Mouse (Mus musculus) forebrain, embryonic 12.5 days (tissue): ENCODE measurements around the gene Scyl3. TPM values are rescaled to one million over a fixed set of nuclear protein-coding genes. Genes with fewer than 3 reads are reported as not detected.

ENCODE experiments used
- ATAC-seq: fragments of 200-750 bp; cut with Nextera tagmentation; 2 replicates; pipeline ENCODE4 v1.8.0; 2017; ENCODE audit warnings: moderate TSS enrichment; ENCODE audit not compliant: low FRiP score
- H3K27ac ChIP-seq: fragments of 300-500 bp; sonication (generic); 2 replicates; pipeline ENCODE4 v1.5.1; 2016; ENCODE audit warnings: mild to moderate bottlenecking
- H3K27me3 ChIP-seq: fragments of 300-500 bp; sonication (generic); 2 replicates; pipeline ENCODE4 v1.6.1; 2016; ENCODE audit warnings: mild to moderate bottlenecking
- H3K36me3 ChIP-seq: fragments of 300-500 bp; sonication (generic); replicated peaks from 2 replicates; pipeline ENCODE4 v1.6.1; 2016; ENCODE audit warnings: mild to moderate bottlenecking
- H3K4me1 ChIP-seq: fragments of 300-500 bp; sonication (generic); 2 replicates; pipeline ENCODE4 v1.6.1; 2016
- H3K4me2 ChIP-seq: fragments of 300-500 bp; sonication (generic); 2 replicates; pipeline ENCODE4 v1.6.1; 2016; ENCODE audit warnings: mild to moderate bottlenecking, moderate library complexity
- H3K4me3 ChIP-seq: fragments of 300-500 bp; sonication (generic); replicated peaks from 2 replicates; pipeline ENCODE4 v1.5.1; 2016; ENCODE audit warnings: mild to moderate bottlenecking
- H3K9ac ChIP-seq: fragments of 300-500 bp; sonication (generic); 2 replicates; pipeline ENCODE4 v1.6.1; 2016; ENCODE audit warnings: mild to moderate bottlenecking
- H3K9me3 ChIP-seq: fragments of 300-500 bp; sonication (generic); 2 replicates; pipeline ENCODE4 v1.6.1; 2016
- WGBS: fragments of 180-500 bp; shearing (Covaris S2); methylation state at CpG from one replicate; pipeline ENCODE4 v1.1.7; 2016; 5-methylcytosine and 5-hydroxymethylcytosine counted together
- polyA plus RNA-seq: library from polyadenylated mRNA; unstranded; fragments of >200 nt; fragmentation: Nextera tagmentation; extraction: Ambion mirVana; gene quantifications from 2 replicates; pipeline ENCODE4 v1.2.1, GENCODE M21; 2016

The Scyl3 gene
- polyA plus RNA-seq, 1 experiment from 2014 or later, result 22.0 TPM

- ATAC-seq, result no peak
- Histone ChIP-seq H3K27ac (no peak overlapping the region), H3K9ac (no peak overlapping the region), H3K4me1 (0 out of 2 replicates have a peak, but pooled peaks cover 2% of the 10 kb centered on the region), H3K4me2 (no peak overlapping the region), H3K4me3 (no peak overlapping the region), H3K27me3 (no peaks in the 10 kb centered on the region), H3K36me3 (peaks cover 5% of the 10 kb centered on the region), H3K9me3 (no peaks in the 10 kb centered on the region)
- WGBS, result 91% methylated on average over 11 of the region's 11 CpGs
Observed at GRCm38 (mm10) chr1:163911981-163912380, 16.9 kb upstream of the Scyl3 start.

GRCm38 (mm10) chr1:163917349-163918160 is 11.3 kb upstream of the Scyl3 start:
- no peak for ATAC-seq
- H3K9me3 ChIP-seq, result no peaks in the 10 kb centered on the region

GRCm38 (mm10) chr1:163924093-163924492 is 4.8 kb upstream of the Scyl3 start:
- H3K9me3 ChIP-seq, result no peaks in the 10 kb centered on the region
- H3K4me3 ChIP-seq, result no peak overlapping the region
- no peak for ATAC-seq
- H3K4me1 ChIP-seq, result peaks cover 5% of the 10 kb centered on the region
- H3K27me3 ChIP-seq, result no peaks in the 10 kb centered on the region
- WGBS, result 93% methylated on average over 8 of the region's 8 CpGs
- H3K4me2 ChIP-seq, result no peak overlapping the region
- no peak overlapping the region for H3K27ac ChIP-seq
- H3K36me3 ChIP-seq, result no peaks in the 10 kb centered on the region
- no peak overlapping the region for H3K9ac ChIP-seq

More at GRCm38 (mm10) chr1:163917349-163918160, 11.3 kb upstream of the Scyl3 start:
- peaks cover 16% of the 10 kb centered on the region for H3K36me3 ChIP-seq
- no peak overlapping the region for H3K27ac ChIP-seq
- no peaks in the 10 kb centered on the region for H3K4me1 ChIP-seq
- no peak overlapping the region for H3K4me3 ChIP-seq
- H3K4me2 ChIP-seq, result no peak overlapping the region
- no peaks in the 10 kb centered on the region for H3K27me3 ChIP-seq
- WGBS, result 97% methylated on average over 5 of the region's 5 CpGs
- no peak overlapping the region for H3K9ac ChIP-seq

- no peaks in the 10 kb centered on the region for H3K9me3 ChIP-seq
- H3K9ac ChIP-seq, result peak overlapping the region; percentile 95
- H3K27ac ChIP-seq, result peak overlapping the region; percentile 86
- peak; percentile 96 for ATAC-seq
- no peaks in the 10 kb centered on the region for H3K27me3 ChIP-seq
- H3K36me3 ChIP-seq, result peaks cover 7% of the 10 kb centered on the region
- under 1% methylated on average over 68 of the region's 77 CpGs for WGBS
- H3K4me2 ChIP-seq, result peak overlapping the region; percentile 84
- H3K4me1 ChIP-seq, result peaks cover 18% of the 10 kb centered on the region
- H3K4me3 ChIP-seq, result peak overlapping the region; percentile 95
Observed at GRCm38 (mm10) chr1:163929636-163930457, 947 bp downstream of the Scyl3 start.

GRCm38 (mm10) chr1:163930458-163930794 is 1.5 kb downstream of the Scyl3 start:
- whole genome bisulfite sequencing, result 9% methylated on average over 12 of the region's 12 CpGs
- peaks cover 13% of the 10 kb centered on the region for H3K36me3 ChIP-seq
- no peak overlapping the region for H3K27ac ChIP-seq

GRCm38 (mm10) chr1:163931801-163932200 is 2.9 kb downstream of the Scyl3 start:
- Histone ChIP-seq H3K27me3 (no peaks in the 10 kb centered on the region), H3K36me3 (peaks cover 26% of the 10 kb centered on the region), H3K27ac (no peak overlapping the region), H3K9me3 (no peaks in the 10 kb centered on the region), H3K4me1 (peaks cover 18% of the 10 kb centered on the region), H3K4me2 (no peak overlapping the region), H3K4me3 (no peak overlapping the region), H3K9ac (no peak overlapping the region)
- 89% methylated on average over 8 of the region's 8 CpGs for WGBS
- ATAC-seq, result no peak

More at GRCm38 (mm10) chr1:163930458-163930794, 1.5 kb downstream of the Scyl3 start:
- Histone ChIP-seq H3K4me3 (peak overlapping the region; percentile 95), H3K4me2 (peak overlapping the region; percentile 84), H3K4me1 (peaks cover 18% of the 10 kb centered on the region), H3K9ac (peak overlapping the region; percentile 95), H3K9me3 (no peaks in the 10 kb centered on the region), H3K27me3 (no peaks in the 10 kb centered on the region)
- no peak for ATAC-seq

- Histone ChIP-seq H3K4me1 (peaks cover 11% of the 10 kb centered on the region), H3K36me3 (peaks cover 50% of the 10 kb centered on the region)
Observed at GRCm38 (mm10) chr1:163934591-163934990, 5.7 kb downstream of the Scyl3 start.

GRCm38 (mm10) chr1:163942056-163942455 is 13.2 kb downstream of the Scyl3 start:
- no peak overlapping the region for H3K4me2 ChIP-seq
- WGBS, result 73% methylated on average over 6 of the region's 6 CpGs
- H3K27ac ChIP-seq, result no peak overlapping the region
- H3K9me3 ChIP-seq, result no peaks in the 10 kb centered on the region
- H3K4me1 ChIP-seq, result no peaks in the 10 kb centered on the region
- H3K36me3 ChIP-seq, result peaks cover 81% of the 10 kb centered on the region
- no peaks in the 10 kb centered on the region for H3K27me3 ChIP-seq
- no peak overlapping the region for H3K9ac ChIP-seq
- ATAC-seq, result no peak
- no peak overlapping the region for H3K4me3 ChIP-seq

More at GRCm38 (mm10) chr1:163934591-163934990, 5.7 kb downstream of the Scyl3 start:
- 90% methylated on average over 2 of the region's 2 CpGs for WGBS
- Histone ChIP-seq H3K9me3 (no peaks in the 10 kb centered on the region), H3K27ac (no peak overlapping the region), H3K9ac (no peak overlapping the region), H3K27me3 (no peaks in the 10 kb centered on the region), H3K4me3 (no peak overlapping the region), H3K4me2 (no peak overlapping the region)
- ATAC-seq, result no peak

GRCm38 (mm10) chr1:163953396-163953795 is 24.5 kb downstream of the Scyl3 start:
- no peak overlapping the region for H3K4me2 ChIP-seq
- H3K27me3 ChIP-seq, result no peaks in the 10 kb centered on the region
- no peaks in the 10 kb centered on the region for H3K4me1 ChIP-seq
- no peak for ATAC-seq
- WGBS, result 86% methylated on average over 2 of the region's 2 CpGs
- no peak overlapping the region for H3K27ac ChIP-seq
- H3K36me3 ChIP-seq, result peaks cover 83% of the 10 kb centered on the region
- H3K4me3 ChIP-seq, result no peak overlapping the region
- no peaks in the 10 kb centered on the region for H3K9me3 ChIP-seq
- H3K9ac ChIP-seq, result no peak overlapping the region

- H3K9me3 ChIP-seq, result no peaks in the 10 kb centered on the region
- H3K9ac ChIP-seq, result no peak overlapping the region
- ATAC-seq, result no peak
- H3K27me3 ChIP-seq, result no peaks in the 10 kb centered on the region
- no peak overlapping the region for H3K27ac ChIP-seq
- H3K36me3 ChIP-seq, result peaks cover 61% of the 10 kb centered on the region
- H3K4me1 ChIP-seq, result no peaks in the 10 kb centered on the region
- WGBS, result 90% methylated on average over 3 of the region's 3 CpGs
- H3K4me2 ChIP-seq, result no peak overlapping the region
- no peak overlapping the region for H3K4me3 ChIP-seq
Observed at GRCm38 (mm10) chr1:163958036-163958435, 29.1 kb downstream of the Scyl3 start.

- peaks cover 35% of the 10 kb centered on the region for H3K36me3 ChIP-seq
- 93% methylated on average over 10 of the region's 10 CpGs for WGBS
Observed at GRCm38 (mm10) chr1:163964008-163964689, 35.2 kb downstream of the Scyl3 start.

GRCm38 (mm10) chr1:163974471-163974870 is 45.6 kb downstream of the Scyl3 start:
- Histone ChIP-seq H3K4me1 (no peaks in the 10 kb centered on the region), H3K4me2 (no peak overlapping the region), H3K4me3 (no peak overlapping the region), H3K27me3 (no peaks in the 10 kb centered on the region), H3K9me3 (no peaks in the 10 kb centered on the region), H3K27ac (no peak overlapping the region), H3K36me3 (peaks cover 25% of the 10 kb centered on the region), H3K9ac (no peak overlapping the region)
- WGBS, result 94% methylated on average over 1 of the region's 1 CpGs
- ATAC-seq, result no peak

More at GRCm38 (mm10) chr1:163964008-163964689, 35.2 kb downstream of the Scyl3 start:
- Histone ChIP-seq H3K9ac (no peak overlapping the region), H3K9me3 (no peaks in the 10 kb centered on the region), H3K4me3 (no peak overlapping the region), H3K4me2 (no peak overlapping the region), H3K4me1 (no peaks in the 10 kb centered on the region), H3K27me3 (no peaks in the 10 kb centered on the region), H3K27ac (no peak overlapping the region)
- ATAC-seq, result no peak
